Mouse (Mus musculus) liver, embryonic 14.5 days (tissue): Measurements from ENCODE around the gene Rora.

Experiments
- CTCF ChIP-seq: IDR thresholded peaks from 2 replicates; pipeline ENCODE4 v1.5.1; 2016; ENCODE audit warnings: antibody characterized with exemption, low read depth, control low read depth
- EP300 ChIP-seq: IDR thresholded peaks from 2 replicates; pipeline ENCODE4 v1.6.1; 2016; ENCODE audit warnings: antibody characterized with exemption, low read depth

- no peak for TF ChIP-seq CTCF
- TF ChIP-seq EP300 = no peak
Measured at GRCm38 (mm10) chr9:68825841-68826240, 172.3 kb downstream of the Rora start.
